Mouse (Mus musculus) MEL (cell line): ENCODE results near the gene Aldh1a3. TPM values are rescaled to one million over a fixed set of nuclear protein-coding genes. Genes with fewer than 3 reads are reported as not detected.

ENCODE experiments used
- DNase-seq: peaks from one replicate; pipeline ENCODE4 v3.0.0; 2011; ENCODE audit warnings: low read depth, low spot score
- H3K27ac ChIP-seq: 2 replicates; pipeline ENCODE4 v1.5.1; 2012; ENCODE audit warnings: low read depth, mild to moderate bottlenecking, control low read depth, low read length, moderate library complexity; ENCODE audit not compliant: control insufficient read depth
- H3K27me3 ChIP-seq, 2 experiments: fragments of 150-350 bp in 1 of 2; sonication (generic) in 1 of 2; 2 replicates each; pipeline ENCODE4 v1.6.1; 2012; ENCODE audit warnings: low read length in 2 of 2, mild to moderate bottlenecking in 2 of 2, improper control_type of control experiment in 1 of 2, moderate library complexity in 1 of 2; ENCODE audit not compliant: insufficient read depth in 2 of 2, control insufficient read depth in 1 of 2
- H3K36me3 ChIP-seq, 2 experiments: 2 replicates each; pipeline ENCODE4 v1.6.1; 2012 to 2014; ENCODE audit warnings: low read length in 2 of 2, improper control_type of control experiment in 1 of 2, inconsistent platforms in 1 of 2, mild to moderate bottlenecking in 1 of 2; ENCODE audit not compliant: insufficient read depth in 2 of 2, control insufficient read depth in 1 of 2
- H3K4me1 ChIP-seq, 2 experiments: fragments of 150-350 bp in 1 of 2; sonication (generic) in 1 of 2; 2 replicates each; pipeline ENCODE4 v1.6.1; 2012; ENCODE audit warnings: low read length in 2 of 2, improper control_type of control experiment in 1 of 2, mild to moderate bottlenecking in 1 of 2; ENCODE audit not compliant: insufficient read depth in 2 of 2, control insufficient read depth in 1 of 2
- H3K4me3 ChIP-seq, 2 experiments: fragments of 150-350 bp in 1 of 2; sonication (generic) in 1 of 2; 2 replicates each; pipeline ENCODE4 v1.5.1; 2012; ENCODE audit warnings: low read depth in 2 of 2, low read length in 2 of 2, mild to moderate bottlenecking in 2 of 2, moderate library complexity in 2 of 2, control low read depth in 1 of 2, improper control_type of control experiment in 1 of 2; ENCODE audit not compliant: control insufficient read depth in 1 of 2, insufficient read depth in 1 of 2
- H3K79me2 ChIP-seq: 2 replicates; pipeline ENCODE4 v1.6.1; 2012; ENCODE audit warnings: mild to moderate bottlenecking, low read length, moderate library complexity; ENCODE audit not compliant: control insufficient read depth, poor library complexity, insufficient read depth
- H3K9ac ChIP-seq: 2 replicates; pipeline ENCODE4 v1.6.1; 2012; ENCODE audit warnings: low read depth, mild to moderate bottlenecking, control low read depth, low read length, moderate library complexity; ENCODE audit not compliant: control insufficient read depth, poor library complexity, severe bottlenecking
- H3K9me3 ChIP-seq: fragments of 150-350 bp; sonication (generic); replicated peaks from 2 replicates; pipeline ENCODE4 v1.6.1; 2012; ENCODE audit warnings: mild to moderate bottlenecking, low read length, improper control_type of control experiment, moderate library complexity; ENCODE audit not compliant: insufficient read depth
- BHLHE40 ChIP-seq: IDR thresholded peaks from 2 replicates; pipeline ENCODE4 v1.6.1; 2012; ENCODE audit warnings: low read depth, mild to moderate bottlenecking, inconsistent platforms, low read length, improper control_type of control experiment, borderline replicate concordance
- CHD1 ChIP-seq: IDR thresholded peaks from 2 replicates; pipeline ENCODE4 v1.6.1; 2012; ENCODE audit warnings: low read depth, mild to moderate bottlenecking, inconsistent platforms, low read length, improper control_type of control experiment
- CHD2 ChIP-seq: IDR thresholded peaks from 2 replicates; pipeline ENCODE4 v1.6.1; 2011; ENCODE audit warnings: low read length, improper control_type of control experiment
- E2F4 ChIP-seq: IDR thresholded peaks from 2 replicates; pipeline ENCODE4 v1.6.1; 2011; ENCODE audit warnings: low read depth, low read length, improper control_type of control experiment, borderline replicate concordance
- EP300 ChIP-seq, 2 experiments: IDR thresholded peaks; 2 replicates each; pipeline ENCODE4 v1.6.1; 2011; ENCODE audit warnings: improper control_type of control experiment in 2 of 2, low read length in 2 of 2, low read depth in 1 of 2, mild to moderate bottlenecking in 1 of 2
- GATA1 ChIP-seq: IDR thresholded peaks from 2 replicates; pipeline ENCODE4 v1.6.1; 2011; ENCODE audit warnings: low read depth, low read length, improper control_type of control experiment
- HCFC1 ChIP-seq: IDR thresholded peaks from 2 replicates; pipeline ENCODE4 v1.6.1; 2012; ENCODE audit warnings: low read depth, mild to moderate bottlenecking, inconsistent platforms, low read length, improper control_type of control experiment, moderate library complexity
- JUND ChIP-seq: IDR thresholded peaks from 2 replicates; pipeline ENCODE4 v1.6.1; 2011; ENCODE audit warnings: low read depth, mild to moderate bottlenecking, improper control_type of control experiment, low read length
- KAT2A ChIP-seq: conservative IDR thresholded peaks from 2 replicates; pipeline ENCODE4 v1.6.1; 2012; ENCODE audit warnings: low read depth, low read length, improper control_type of control experiment, inconsistent platforms
- MAX ChIP-seq: IDR thresholded peaks from 2 replicates; pipeline ENCODE4 v1.6.1; 2011; ENCODE audit warnings: low read length, improper control_type of control experiment
- MYC ChIP-seq: IDR thresholded peaks from 2 replicates; pipeline ENCODE4 v1.6.1; 2011; ENCODE audit warnings: low read depth, mild to moderate bottlenecking, low read length, improper control_type of control experiment, moderate library complexity
- NELFE ChIP-seq: IDR thresholded peaks from 2 replicates; pipeline ENCODE4 v1.6.1; 2011; ENCODE audit warnings: low read depth, low read length, improper control_type of control experiment
- NRF1 ChIP-seq: IDR thresholded peaks from 2 replicates; pipeline ENCODE4 v1.6.1; 2014; ENCODE audit warnings: low read depth, mild to moderate bottlenecking, inconsistent platforms, low read length, improper control_type of control experiment, moderate library complexity; ENCODE audit not compliant: poor library complexity, insufficient read depth, severe bottlenecking
- POLR2A ChIP-seq, 2 experiments: IDR thresholded peaks; 2 replicates each; pipeline ENCODE4 v1.6.1; 2011 to 2012; ENCODE audit warnings: low read length in 2 of 2, mild to moderate bottlenecking in 2 of 2, control low read depth in 1 of 2, improper control_type of control experiment in 1 of 2, low read depth in 1 of 2, moderate library complexity in 1 of 2; ENCODE audit not compliant: control insufficient read depth in 1 of 2, insufficient read depth in 1 of 2, poor library complexity in 1 of 2
- POLR2AphosphoS2 ChIP-seq: IDR thresholded peaks from 2 replicates; pipeline ENCODE4 v1.6.1; 2011; ENCODE audit warnings: low read length, improper control_type of control experiment
- POLR2AphosphoS5 ChIP-seq: IDR thresholded peaks from 2 replicates; pipeline ENCODE4 v1.6.1; 2012; ENCODE audit warnings: low read depth, borderline replicate concordance, mild to moderate bottlenecking, inconsistent platforms, low read length, moderate library complexity, mixed read lengths
- SIN3A ChIP-seq: IDR thresholded peaks from 2 replicates; pipeline ENCODE4 v1.6.1; 2012; ENCODE audit warnings: low read length, improper control_type of control experiment, inconsistent platforms
- TAL1 ChIP-seq: IDR thresholded peaks from 2 replicates; pipeline ENCODE4 v1.6.1; 2012; ENCODE audit warnings: mild to moderate bottlenecking, inconsistent platforms, low read length, moderate library complexity, mixed read lengths
- TBP ChIP-seq: IDR thresholded peaks from 2 replicates; pipeline ENCODE4 v1.8.0; 2011; ENCODE audit warnings: low read depth, low read length, improper control_type of control experiment
- TCF12 ChIP-seq: IDR thresholded peaks from 2 replicates; pipeline ENCODE4 v1.6.1; 2014; ENCODE audit warnings: low read depth, mild to moderate bottlenecking, inconsistent platforms, low read length, improper control_type of control experiment, moderate library complexity
- USF1 ChIP-seq: IDR thresholded peaks from 2 replicates; pipeline ENCODE4 v1.6.1; 2014; ENCODE audit warnings: low read depth, mild to moderate bottlenecking, inconsistent platforms, low read length, improper control_type of control experiment, moderate library complexity
- ZC3H11A ChIP-seq: IDR thresholded peaks from 2 replicates; pipeline ENCODE4 v1.6.1; 2012; ENCODE audit warnings: low read depth, mild to moderate bottlenecking, inconsistent platforms, low read length, improper control_type of control experiment
- ZKSCAN1 ChIP-seq: IDR thresholded peaks from 2 replicates; pipeline ENCODE4 v1.6.1; 2012; ENCODE audit warnings: low read depth, mild to moderate bottlenecking, inconsistent platforms, low read length, improper control_type of control experiment, moderate library complexity
- ZMIZ1 ChIP-seq: IDR thresholded peaks from 2 replicates; pipeline ENCODE4 v1.6.1; 2012; ENCODE audit warnings: low read depth, mild to moderate bottlenecking, inconsistent platforms, low read length, improper control_type of control experiment, moderate library complexity
- polyA plus RNA-seq, 2 experiments: library from polyadenylated mRNA; stranded (reverse) in 1 of 2; unstranded in 1 of 2; fragments of >175 nt in 1 of 2; fragments of >200 nt in 1 of 2; gene quantifications; 2 replicates each; pipeline versions ENCODE4 v1.2.1 to v1.2.4; 2012; ENCODE audit warnings: low replicate concordance in 2 of 2, low read depth in 1 of 2; ENCODE audit not compliant: insufficient read length in 2 of 2, insufficient read depth in 1 of 2, missing spikeins in 1 of 2
- total RNA-seq: library from RNA; depleted of rRNA; stranded (reverse); fragments of 300-350 nt; gene quantifications from 2 replicates; pipeline ENCODE4 v1.2.3, GENCODE M21; 2012

The Aldh1a3 gene
- total and polyA plus RNA-seq, 3 experiments, result 13.4 to 43.4 TPM; not detected in 1

DNA sequence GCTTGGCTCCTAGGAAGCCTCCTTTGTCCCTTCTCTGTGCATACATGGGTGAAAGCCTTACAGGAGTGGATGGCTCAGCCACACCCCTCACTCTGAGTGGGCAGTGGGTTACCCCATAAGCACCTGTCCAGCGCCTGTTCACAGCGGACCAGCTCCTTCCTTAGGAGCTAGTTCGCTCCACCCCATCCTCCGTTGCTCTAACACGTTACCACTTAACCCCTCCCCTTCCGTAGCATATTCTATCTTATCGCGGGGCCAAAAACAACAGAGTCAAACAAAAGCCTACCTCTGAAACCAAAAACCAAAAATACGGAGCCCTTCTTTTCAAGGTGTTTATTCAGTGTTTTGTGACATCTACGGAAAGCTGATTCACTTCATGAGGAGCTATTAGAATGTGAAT lies 21.0 kb upstream of the Aldh1a3 start (continued):
- TF ChIP-seq CHD1 (no peak), POLR2A (IDR thresholded peaks at IDR 0.05; ENCODE audit: control insufficient read depth in 1 of 2, insufficient read depth in 1 of 2, low read depth in 1 of 2, low read length in 2 of 2, poor library complexity in 1 of 2) (peak; percentile 67 to 76), GATA1 (0 out of 2 replicates have a peak, but pooled peaks have one; percentile 39), ZMIZ1 (no peak; the same call in 1 of the 2 replicates), SIN3A (peak; percentile 70), CHD2 (no peak), ZKSCAN1 (no peak), JUND (no peak), USF1 (no peak), TAL1 (no peak), MYC (no peak), NRF1 (no peak), MAX (no peak)
- TF ChIP-seq, all 39 proteins: peak for 9

DNA sequence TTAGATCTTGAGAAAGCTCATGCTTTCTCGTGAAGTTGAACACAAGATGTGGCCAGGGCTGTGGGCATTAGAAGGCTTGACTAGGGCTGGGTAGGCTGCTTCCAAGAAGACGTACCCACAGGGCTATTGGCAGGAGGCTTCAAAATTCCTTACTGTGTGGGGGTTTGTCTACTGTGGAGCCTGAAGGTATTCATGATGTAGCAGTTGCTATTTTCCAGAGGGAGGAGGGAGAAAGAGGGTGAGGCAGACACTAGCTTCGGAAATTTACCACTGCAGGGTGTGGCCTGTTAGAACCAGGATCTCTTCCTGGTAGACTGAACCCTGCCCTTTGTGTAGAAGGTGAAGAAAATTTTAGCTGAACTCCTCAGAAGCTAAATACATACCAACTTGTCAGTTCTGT lies 19.5 kb upstream of the Aldh1a3 start:
- TF ChIP-seq BHLHE40 (no peak), NRF1 (no peak), SIN3A (no peak), ZKSCAN1 (no peak), EP300 (IDR thresholded peaks at IDR 0.05; ENCODE audit: low read depth in 1 of 2, low read length in 2 of 2) (no peak), POLR2AphosphoS5 (no peak), KAT2A (no peak), ZC3H11A (no peak), ZMIZ1 (no peak), HCFC1 (no peak), E2F4 (no peak), TBP (no peak), POLR2AphosphoS2 (no peak), NELFE (no peak), CHD2 (no peak), TAL1 (no peak), TCF12 (no peak), POLR2A (IDR thresholded peaks at IDR 0.05; ENCODE audit: control insufficient read depth in 1 of 2, insufficient read depth in 1 of 2, low read depth in 1 of 2, low read length in 2 of 2, poor library complexity in 1 of 2) (no peak), USF1 (no peak)
- peaks cover 0 to 2% of the 10 kb centered on the region in 2 experiments; a peak in 1 of 4 replicates for H3K4me1 ChIP-seq
- no peak overlapping the region for H3K27ac ChIP-seq
- no peak overlapping the region for H3K4me3 ChIP-seq
- H3K79me2 ChIP-seq, result no peaks in the 10 kb centered on the region
- peaks cover 0 to 1% of the 10 kb centered on the region in 2 experiments; a peak in 1 of 4 replicates for H3K27me3 ChIP-seq
- H3K9me3 ChIP-seq, result no peaks in the 10 kb centered on the region
- H3K36me3 ChIP-seq, result peaks cover 0 to 8% of the 10 kb centered on the region in 2 experiments; a peak in 2 of 4 replicates
- no peak for DNase-seq
- H3K9ac ChIP-seq, result no peak overlapping the region
